Mouse (Mus musculus) liver, adult 2 months (tissue): Measurements from ENCODE around the gene Flt1.

Experiments used
- CTCF ChIP-seq: fragments of 200-500 bp; IDR thresholded peaks from 2 replicates; pipeline ENCODE4 v1.5.1; 2011; ENCODE audit warnings: low read depth, low read length, control low read depth
- POLR2A ChIP-seq: fragments of 200-500 bp; IDR thresholded peaks from 2 replicates; pipeline ENCODE4 v1.6.1; 2011; ENCODE audit warnings: low read length, control low read depth; ENCODE audit not compliant: insufficient read depth; ENCODE audit errors: extremely low read depth

DNA sequence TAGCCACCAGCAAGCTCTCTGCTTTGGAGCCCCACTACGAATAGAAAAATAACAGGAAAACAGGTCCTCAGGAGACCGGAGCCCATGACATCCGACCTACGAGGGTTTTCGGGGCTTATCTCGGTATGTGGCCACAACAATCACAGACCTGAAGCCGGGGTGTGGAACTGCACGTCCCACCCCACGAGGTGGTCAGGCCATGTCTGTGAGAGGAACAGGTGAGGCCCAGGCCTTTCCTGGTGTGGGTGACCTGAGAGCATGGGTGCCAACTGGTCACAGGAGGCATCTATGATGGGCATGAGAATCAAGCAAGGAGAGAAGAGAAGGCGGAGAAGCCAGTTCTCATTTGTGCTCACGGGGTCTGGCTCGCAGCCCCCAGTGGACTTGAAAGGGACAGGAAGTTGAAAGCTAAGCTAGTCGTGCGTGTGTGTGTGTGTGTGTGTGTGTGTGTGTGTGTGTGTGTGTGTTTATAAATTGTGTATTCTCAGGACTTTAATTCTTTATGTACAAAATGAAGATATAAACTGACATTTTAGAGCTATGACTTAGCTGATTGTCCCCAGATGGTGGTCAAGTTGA is 79.4 kb downstream of the Flt1 start:
- TF ChIP-seq CTCF, result no peak
- no peak for TF ChIP-seq POLR2A
